Mouse (Mus musculus) induced T-regulatory cell, adult 2 months (primary cell): Measurements from ENCODE around the gene Timm17b.
"Not testable (repeated sequence)": the region's sequence is repeated elsewhere in the genome, so short reads cannot be mapped to it uniquely, and the experiment has no call there.

Experiments
- DNase-seq: peaks from one replicate; pipeline ENCODE4 v3.0.0-alpha.2; 2012; ENCODE audit warnings: low read depth

The Timm17b gene

GRCm38 (mm10) chrX:7898880-7899874, at the start of gene Timm17b, which contains the start of gene Pqbp1:
TSS of gene Timm17b (plus strand) at chrX:7899357.
TSS of gene Pqbp1 (minus strand) at chrX:7899269.
- DNase-seq, result peak; percentile 94

GRCm38 (mm10) chrX:7854578-7854977, 44.6 kb upstream of the Timm17b start:
- DNase-seq, result peak; percentile 74

- DNase-seq, result no peak
These were observed 39.9 kb upstream of the Timm17b start for GRCm38 (mm10) chrX:7859191-7859753.

- DNase-seq, result no peak
These were observed 36.0 kb upstream of the Timm17b start for GRCm38 (mm10) chrX:7863181-7863580.

GRCm38 (mm10) chrX:7864551-7864950, 34.6 kb upstream of the Timm17b start:
- DNase-seq, result no peak

- peak; percentile 73 for DNase-seq
These were observed 33.8 kb upstream of the Timm17b start for GRCm38 (mm10) chrX:7865343-7865742.

- DNase-seq, result peak; percentile 64
These were observed 33.4 kb upstream of the Timm17b start for GRCm38 (mm10) chrX:7865786-7866185.

- DNase-seq, result no peak
These were observed 32.0 kb upstream of the Timm17b start for GRCm38 (mm10) chrX:7867141-7867540.

GRCm38 (mm10) chrX:7868506-7868905, 30.7 kb upstream of the Timm17b start:
- DNase-seq, result no peak

- no peak for DNase-seq
These were observed 29.3 kb upstream of the Timm17b start for GRCm38 (mm10) chrX:7869826-7870225.

GRCm38 (mm10) chrX:7878007-7878419, 21.1 kb upstream of the Timm17b start, which contains the start of gene Pim2:
TSS of gene Pim2 (plus strand) at chrX:7878262.
- peak; percentile 91 for DNase-seq

GRCm38 (mm10) chrX:7878495-7878894, 20.7 kb upstream of the Timm17b start:
- DNase-seq, result peak; percentile 63

- DNase-seq, result peak; percentile 85
These were observed 19.3 kb upstream of the Timm17b start for GRCm38 (mm10) chrX:7879819-7880218.

GRCm38 (mm10) chrX:7883841-7884567, 15.2 kb upstream of the Timm17b start, which contains the start of gene Slc35a2:
TSS of gene Slc35a2 (plus strand) at chrX:7884028.
- DNase-seq, result peak; percentile 84

GRCm38 (mm10) chrX:7898211-7898610, 946 bp upstream of the Timm17b start:
- peak; percentile 53 for DNase-seq

- no peak for DNase-seq
These were observed 5.3 kb downstream of the Timm17b start for GRCm38 (mm10) chrX:7904441-7904840.

- no peak for DNase-seq
These were observed 8.6 kb downstream of the Timm17b start, which contains the start of gene Gm10491 for GRCm38 (mm10) chrX:7907735-7908134. TSS of gene Gm10491 (minus strand) at chrX:7907835.

GRCm38 (mm10) chrX:7909242-7909641, 10.1 kb downstream of the Timm17b start, which contains the start of gene Gm10490:
TSS of gene Gm10490 (plus strand) at chrX:7909542.
- not testable (repeated sequence) for DNase-seq

GRCm38 (mm10) chrX:7910473-7910872, 11.3 kb downstream of the Timm17b start:
- no peak for DNase-seq

- peak; percentile 25 for DNase-seq
These were observed 16.5 kb downstream of the Timm17b start for GRCm38 (mm10) chrX:7915669-7916068.

- DNase-seq, result peak; percentile 17
These were observed 18.8 kb downstream of the Timm17b start for GRCm38 (mm10) chrX:7917960-7918359.
